Mouse (Mus musculus): ENCODE measurements around the gene Tmem174.

GRCm38 (mm10) chr13:98647775-98648568 is 10.8 kb upstream of the Tmem174 start:
- no peak for TF ChIP-seq CTCF (IDR thresholded peaks at IDR 0.05; ENCODE audit: low read depth)
- TF ChIP-seq EP300 (IDR thresholded peaks at IDR 0.05; ENCODE audit: low read depth): no peak
